Mouse (Mus musculus) kidney, adult 2 months (tissue): Measurements from ENCODE around the gene Cers1.
A peak's percentile ranks its signal among the peaks of the same experiment; 100 is the strongest.

Source experiments
- CTCF ChIP-seq: fragments of 200-500 bp; conservative IDR thresholded peaks from 2 replicates; pipeline ENCODE4 v1.5.1; 2011; ENCODE audit warnings: low read depth, mild to moderate bottlenecking, control low read depth, low read length, moderate library complexity, mixed read lengths; ENCODE audit not compliant: insufficient read depth, insufficient read length
- POLR2A ChIP-seq: fragments of 200-500 bp; IDR thresholded peaks from one replicate; pipeline ENCODE4 v1.6.1; 2011; ENCODE audit warnings: low read depth, low read length, control low read depth

DNA sequence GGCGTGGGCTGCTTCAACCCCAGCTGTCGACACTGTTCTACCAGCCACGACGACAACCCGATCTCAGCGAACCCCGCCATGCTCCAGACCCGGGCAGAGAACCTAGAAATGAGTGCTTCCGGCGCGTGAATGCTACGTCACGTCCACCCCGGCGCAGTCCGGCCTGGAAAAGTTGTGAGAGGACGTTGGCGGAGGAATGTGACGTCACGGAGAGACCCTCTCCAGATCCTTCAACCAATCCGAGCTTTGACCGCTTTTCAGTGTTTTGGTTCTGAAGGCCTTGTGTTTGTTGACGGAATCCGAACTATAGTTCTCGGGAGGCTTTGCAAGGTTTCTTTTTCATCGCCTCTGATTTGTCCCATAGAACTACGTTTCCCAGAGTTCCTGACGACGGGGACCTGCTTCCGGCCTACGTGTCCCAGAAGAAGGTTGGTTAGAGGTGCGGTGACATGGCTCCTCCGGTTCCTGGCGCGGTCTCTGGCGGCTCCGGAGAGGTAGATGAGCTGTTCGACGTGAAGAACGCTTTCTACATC, 13.2 kb upstream of the Cers1 start, which contains the start of the genes Ddx49 and Cope:
- TF ChIP-seq POLR2A: peak; percentile 61
- TF ChIP-seq CTCF: no peak
